Mouse (Mus musculus) forebrain, postnatal 0 days (tissue): ENCODE results near the gene Zfp319. TPM values are rescaled to one million over a fixed set of nuclear protein-coding genes. Genes with fewer than 3 reads are reported as not detected.
A peak's percentile ranks its signal among the peaks of the same experiment; 100 is the strongest.

Experiments used
- ATAC-seq: fragments of 200-750 bp; cut with Nextera tagmentation; 2 replicates; pipeline ENCODE4 v1.8.0; 2017; ENCODE audit warnings: mild to moderate bottlenecking, moderate library complexity
- DNase-seq: peaks from one replicate; pipeline ENCODE4 v3.0.0-alpha.2; 2015
- H3K27ac ChIP-seq: fragments of 300-500 bp; sonication (generic); 2 replicates; pipeline ENCODE4 v1.5.1; 2014; ENCODE audit warnings: low read depth, mild to moderate bottlenecking, antibody characterized with exemption, low read length, moderate library complexity, mixed read lengths
- H3K27me3 ChIP-seq: fragments of 300-500 bp; sonication (generic); 2 replicates; pipeline ENCODE4 v1.6.1; 2014; ENCODE audit warnings: mild to moderate bottlenecking, low read length, mixed read lengths; ENCODE audit not compliant: insufficient read depth
- H3K36me3 ChIP-seq: fragments of 300-500 bp; sonication (generic); 2 replicates; pipeline ENCODE4 v1.6.1; 2014; ENCODE audit warnings: mild to moderate bottlenecking, moderate library complexity; ENCODE audit not compliant: insufficient read depth
- H3K4me1 ChIP-seq: fragments of 300-500 bp; sonication (generic); 2 replicates; pipeline ENCODE4 v1.6.1; 2014; ENCODE audit warnings: antibody characterized with exemption; ENCODE audit not compliant: insufficient read depth
- H3K4me2 ChIP-seq: fragments of 300-500 bp; sonication (generic); 2 replicates; pipeline ENCODE4 v1.6.1; 2014; ENCODE audit warnings: low read depth, mild to moderate bottlenecking, moderate library complexity
- H3K4me3 ChIP-seq: fragments of 300-500 bp; sonication (generic); 2 replicates; pipeline ENCODE4 v1.5.1; 2014; ENCODE audit warnings: low read depth, low read length, mixed read lengths
- H3K9ac ChIP-seq: fragments of 300-500 bp; sonication (generic); 2 replicates; pipeline ENCODE4 v1.6.1; 2014; ENCODE audit warnings: mild to moderate bottlenecking
- H3K9me3 ChIP-seq: fragments of 300-500 bp; sonication (generic); 2 replicates; pipeline ENCODE4 v1.6.1; 2016; ENCODE audit warnings: low read length
- CTCF ChIP-seq: sonication (generic); IDR thresholded peaks from 2 replicates; pipeline ENCODE4 v1.5.1; 2016; ENCODE audit warnings: antibody characterized with exemption, control low read depth, low read depth
- WGBS: fragments of 180-500 bp; shearing (Covaris S2); extraction: QIAGEN DNeasy Blood & Tissue Kit; methylation state at CpG from one replicate; pipeline ENCODE4 v1.1.7; 2014; 5-methylcytosine and 5-hydroxymethylcytosine counted together
- polyA plus RNA-seq: library from polyadenylated mRNA; unstranded; fragments of >200 nt; fragmentation: Nextera tagmentation; extraction: Ambion mirVana; gene quantifications from 2 replicates; pipeline ENCODE4 v1.2.1, GENCODE M21; 2015
- total RNA-seq: library from RNA; depleted of rRNA; stranded (reverse); fragments of >200 nt; gene quantifications from 2 replicates; pipeline ENCODE4 v1.2.3, GENCODE M21; 2014

Gene Zfp319
- total and polyA plus RNA-seq, 2 experiments from 2014 or later, result 13.4 to 15.7 TPM

DNA sequence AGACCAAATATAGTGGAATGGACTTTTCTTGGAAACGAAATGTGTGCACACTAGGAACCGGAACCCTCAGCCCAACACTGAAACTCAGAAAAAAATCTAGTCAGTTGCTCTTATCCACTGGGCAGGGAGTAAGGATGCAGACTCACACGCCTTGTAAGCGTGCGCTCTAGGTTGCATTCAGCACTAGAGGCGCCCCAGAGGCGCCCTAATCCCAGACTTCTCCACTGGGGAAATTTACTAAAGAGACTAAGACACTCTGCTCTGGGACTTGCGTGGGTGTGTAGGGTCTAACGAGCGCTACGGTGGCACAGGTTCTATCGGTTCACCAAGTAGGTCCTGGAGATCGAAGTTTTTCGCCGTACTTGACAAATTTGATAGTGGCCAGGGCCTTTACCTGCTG, 19.7 kb upstream of the Zfp319 start:
- H3K27me3 ChIP-seq, result no peaks in the 10 kb centered on the region
- DNase-seq (peak; percentile 79), ATAC-seq (peak; percentile 77)
- peaks cover 28% of the 10 kb centered on the region; the same call in 1 of the 2 replicates for H3K4me1 ChIP-seq
- H3K27ac ChIP-seq, result no peak overlapping the region
- WGBS, result 2% methylated on average over 15 of the region's 15 CpGs
- no peaks in the 10 kb centered on the region for H3K9me3 ChIP-seq
- H3K4me2 ChIP-seq, result peak overlapping the region; percentile 92
- H3K9ac ChIP-seq, result no peak overlapping the region
- peak overlapping the region; percentile 69 for H3K4me3 ChIP-seq
- H3K36me3 ChIP-seq, result 0 out of 2 replicates have a peak, but pooled peaks cover under 1% of the 10 kb centered on the region
- peak; percentile 66 for TF ChIP-seq CTCF

DNA sequence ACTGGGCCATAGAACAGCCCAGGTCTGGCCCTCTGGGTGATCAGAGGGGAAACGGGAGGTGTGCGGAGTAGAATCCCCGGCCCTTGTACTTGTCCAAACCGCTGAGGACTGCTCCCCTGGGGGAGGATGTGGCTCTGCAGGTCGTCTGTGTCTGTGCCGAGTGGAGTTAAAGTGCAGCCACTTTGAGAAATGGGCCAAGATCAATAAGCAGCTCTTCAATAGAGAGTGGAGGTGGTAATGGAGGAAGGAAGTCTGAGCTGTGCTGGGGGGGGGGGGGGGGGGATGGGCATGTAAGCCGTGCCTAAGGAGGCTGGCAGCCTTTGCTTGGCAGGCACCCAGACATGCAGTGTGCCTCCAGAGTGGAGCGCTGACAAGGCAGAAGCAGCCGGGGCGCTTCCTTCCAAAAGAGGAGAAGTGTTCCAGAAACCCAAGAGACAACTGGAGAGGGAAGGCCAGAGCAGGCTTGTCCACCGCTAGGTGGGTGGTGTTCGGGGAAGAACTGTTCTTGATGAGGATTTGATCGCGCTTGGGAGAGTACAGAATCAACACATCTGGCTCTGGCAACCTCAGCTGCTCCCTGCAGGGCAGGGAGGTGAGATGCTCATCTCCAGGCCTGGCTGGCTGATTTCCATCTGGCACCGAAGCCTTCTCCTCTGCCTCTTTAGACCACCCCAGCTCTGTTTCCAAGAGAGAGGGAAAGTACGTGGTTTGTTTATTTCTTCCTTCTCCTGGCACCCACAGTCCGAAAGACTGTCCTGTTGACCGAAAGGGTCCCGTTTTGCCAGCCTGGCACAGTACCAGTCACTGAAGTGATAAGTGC, 17.3 kb upstream of the Zfp319 start:
- Histone ChIP-seq H3K9ac (no peak overlapping the region), H3K36me3 (peaks cover 18% of the 10 kb centered on the region), H3K27me3 (no peaks in the 10 kb centered on the region), H3K9me3 (no peaks in the 10 kb centered on the region), H3K4me3 (no peak overlapping the region), H3K4me2 (peak overlapping the region; percentile 24), H3K27ac (0 out of 2 replicates have a peak overlapping the region, but pooled peaks have one; percentile 9), H3K4me1 (peaks cover 28% of the 10 kb centered on the region; the same call in 1 of the 2 replicates)
- ATAC-seq (peak; percentile 53), DNase-seq (peak; percentile 87)
- peak; percentile 37 for TF ChIP-seq CTCF
- 22% methylated on average over 19 of the region's 19 CpGs for WGBS

DNA sequence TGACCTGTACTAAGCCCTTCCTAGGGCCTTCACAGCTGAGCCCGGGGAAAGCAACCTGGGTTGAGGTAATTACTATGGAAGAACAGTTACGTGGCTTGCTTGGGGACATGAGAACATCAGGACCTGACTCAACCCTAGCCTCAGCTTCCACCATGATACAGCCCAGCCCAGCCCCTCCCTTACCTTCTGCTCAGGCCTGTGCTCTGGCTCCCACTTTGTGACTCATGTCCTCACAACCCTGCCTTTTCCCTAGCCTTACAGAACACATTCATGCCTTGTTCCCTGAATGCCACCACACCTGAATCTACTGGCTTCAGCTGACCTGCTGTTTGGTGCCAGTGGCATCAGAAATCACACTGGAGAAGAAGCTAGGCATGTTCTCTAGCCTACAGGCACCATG, 16.6 kb upstream of the Zfp319 start:
- H3K4me3 ChIP-seq, result no peak overlapping the region
- no peaks in the 10 kb centered on the region for H3K9me3 ChIP-seq
- ATAC-seq, result no peak
- H3K27ac ChIP-seq, result no peak overlapping the region
- peaks cover 25% of the 10 kb centered on the region for H3K36me3 ChIP-seq
- no peak overlapping the region for H3K9ac ChIP-seq
- 97% methylated on average over 2 of the region's 2 CpGs for WGBS
- TF ChIP-seq CTCF, result no peak
- DNase-seq, result no peak
- no peaks in the 10 kb centered on the region for H3K27me3 ChIP-seq
- H3K4me1 ChIP-seq, result peaks cover 23% of the 10 kb centered on the region; the same call in 1 of the 2 replicates
- H3K4me2 ChIP-seq, result no peak overlapping the region; the same call in 1 of the 2 replicates

DNA sequence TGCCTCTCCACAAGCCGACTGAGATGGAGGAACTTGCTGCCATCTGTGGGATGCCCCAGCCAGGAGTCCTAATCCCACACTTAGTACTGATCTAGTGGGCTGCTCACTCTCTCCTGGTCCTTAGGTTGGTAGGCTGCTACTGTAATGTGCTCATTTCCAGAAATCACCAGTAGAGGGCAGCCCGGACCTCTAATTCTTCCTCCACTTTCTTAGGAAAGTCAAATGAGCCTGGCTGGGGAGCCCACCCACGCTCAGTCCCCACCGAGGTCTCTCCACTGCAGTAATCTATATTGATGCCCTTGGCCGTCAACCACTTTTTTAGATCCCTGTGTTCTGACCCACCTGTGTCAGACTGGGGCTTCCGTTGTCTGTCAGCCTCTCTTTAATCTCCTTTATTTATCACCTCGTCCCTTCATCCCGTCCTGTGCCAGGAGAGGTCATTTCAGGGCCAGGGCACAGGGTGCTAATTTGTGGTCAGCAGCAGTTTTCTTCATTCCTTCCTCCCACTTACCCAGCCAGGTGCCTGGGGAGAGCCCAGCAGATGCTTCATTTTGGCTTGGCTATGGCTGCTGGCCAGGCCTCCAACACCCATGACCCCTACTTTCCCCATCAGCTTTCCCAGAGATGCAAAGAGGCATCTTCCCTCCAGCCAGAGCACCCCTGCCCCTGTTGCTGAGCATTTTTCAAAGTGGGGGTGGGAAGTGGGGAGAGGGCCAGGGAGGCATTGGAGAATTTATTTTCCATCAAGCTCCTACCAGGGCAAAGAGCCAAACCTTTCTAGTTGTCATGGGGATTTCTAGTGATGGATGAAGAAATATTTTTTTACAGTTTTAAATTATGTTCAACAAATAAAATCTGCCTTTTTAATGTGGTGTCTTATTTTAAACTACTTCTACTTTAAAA, 15.1 kb upstream of the Zfp319 start:
- Histone ChIP-seq H3K27me3 (no peaks in the 10 kb centered on the region), H3K27ac (no peak overlapping the region), H3K9ac (no peak overlapping the region), H3K4me1 (peaks cover 22% of the 10 kb centered on the region; the same call in 1 of the 2 replicates), H3K4me2 (no peak overlapping the region), H3K36me3 (peaks cover 33% of the 10 kb centered on the region), H3K9me3 (no peaks in the 10 kb centered on the region), H3K4me3 (no peak overlapping the region)
- DNase-seq (peak; percentile 91), ATAC-seq (peak; percentile 51)
- peak; percentile 85 for TF ChIP-seq CTCF
- 30% methylated on average over 8 of the region's 8 CpGs for WGBS

DNA sequence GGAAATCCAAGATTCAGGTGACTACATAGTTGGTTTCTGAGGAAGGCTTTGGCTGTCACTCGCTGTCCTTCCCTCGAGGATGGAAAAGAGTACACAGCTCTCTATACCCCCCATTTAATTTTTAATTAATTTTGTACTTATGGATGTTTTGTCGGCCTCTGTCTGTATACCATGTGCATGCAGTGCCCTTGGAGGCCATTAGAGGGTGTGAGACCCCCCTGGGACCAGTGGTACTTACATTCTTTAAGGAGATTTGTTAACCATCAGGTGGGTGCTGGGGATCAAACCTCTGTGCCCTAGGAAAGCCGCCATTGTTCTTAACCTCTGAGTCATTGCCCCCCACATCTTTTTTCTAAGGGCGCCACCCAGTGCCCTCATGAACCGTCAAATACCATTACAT, 12.9 kb upstream of the Zfp319 start:
- H3K27me3 ChIP-seq, result no peaks in the 10 kb centered on the region
- no peak for DNase-seq
- H3K4me3 ChIP-seq, result no peak overlapping the region
- H3K4me1 ChIP-seq, result peaks cover 13% of the 10 kb centered on the region; the same call in 1 of the 2 replicates
- peak; percentile 37 for TF ChIP-seq CTCF
- 69% methylated on average over 6 of the region's 6 CpGs for WGBS
- no peak overlapping the region for H3K4me2 ChIP-seq
- H3K9ac ChIP-seq, result no peak overlapping the region
- no peak for ATAC-seq
- no peaks in the 10 kb centered on the region for H3K9me3 ChIP-seq
- H3K27ac ChIP-seq, result no peak overlapping the region
- H3K36me3 ChIP-seq, result peaks cover 52% of the 10 kb centered on the region

DNA sequence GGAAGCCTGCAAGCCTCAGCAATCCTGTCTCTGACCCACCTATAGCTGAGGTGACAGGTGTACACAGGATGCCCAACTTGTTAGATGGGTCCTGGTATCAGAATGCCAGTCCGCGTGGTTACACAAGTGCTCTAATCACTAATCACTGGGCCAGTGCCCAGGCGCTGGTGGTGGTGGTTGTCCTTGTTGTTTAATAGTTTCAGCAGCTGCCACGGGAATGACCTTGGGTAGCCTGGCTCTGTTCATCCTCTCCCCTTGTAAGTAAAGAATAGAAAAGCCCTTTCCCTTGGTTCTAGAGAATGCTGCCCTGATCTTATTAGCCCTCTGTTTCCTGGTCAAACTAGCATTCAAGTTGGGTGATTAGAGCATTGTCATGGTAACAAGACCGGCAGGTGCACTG, 10.0 kb upstream of the Zfp319 start:
- WGBS, result 54% methylated on average over 5 of the region's 5 CpGs
- peaks cover 64% of the 10 kb centered on the region for H3K36me3 ChIP-seq
- H3K4me3 ChIP-seq, result no peak overlapping the region
- no peak overlapping the region for H3K4me2 ChIP-seq
- DNase-seq (no peak), ATAC-seq (no peak)
- H3K27me3 ChIP-seq, result no peaks in the 10 kb centered on the region
- H3K9ac ChIP-seq, result no peak overlapping the region
- no peaks in the 10 kb centered on the region for H3K4me1 ChIP-seq
- no peak for TF ChIP-seq CTCF
- no peak overlapping the region for H3K27ac ChIP-seq
- no peaks in the 10 kb centered on the region for H3K9me3 ChIP-seq
